Mouse (Mus musculus) heart, adult 2 months (tissue): ENCODE results near the gene Gm3435.
"Not testable (repeated sequence)": the region's sequence is repeated elsewhere in the genome, so short reads cannot be mapped to it uniquely, and the experiment has no call there.

Source experiments
- CTCF ChIP-seq: fragments of 200-600 bp; IDR thresholded peaks from 2 replicates; pipeline ENCODE4 v1.8.1; 2022; ENCODE audit warnings: antibody characterized with exemption, mild to moderate bottlenecking, moderate library complexity
- EP300 ChIP-seq: fragments of 200-500 bp; IDR thresholded peaks from 2 replicates; pipeline ENCODE4 v1.6.1; 2011; ENCODE audit warnings: low read depth, low read length, control low read depth; ENCODE audit not compliant: insufficient read depth
- POLR2A ChIP-seq: fragments of 200-500 bp; IDR thresholded peaks from 2 replicates; pipeline ENCODE4 v1.6.1; 2011; ENCODE audit warnings: mild to moderate bottlenecking, low read depth, low read length, control low read depth; ENCODE audit not compliant: insufficient read depth

DNA sequence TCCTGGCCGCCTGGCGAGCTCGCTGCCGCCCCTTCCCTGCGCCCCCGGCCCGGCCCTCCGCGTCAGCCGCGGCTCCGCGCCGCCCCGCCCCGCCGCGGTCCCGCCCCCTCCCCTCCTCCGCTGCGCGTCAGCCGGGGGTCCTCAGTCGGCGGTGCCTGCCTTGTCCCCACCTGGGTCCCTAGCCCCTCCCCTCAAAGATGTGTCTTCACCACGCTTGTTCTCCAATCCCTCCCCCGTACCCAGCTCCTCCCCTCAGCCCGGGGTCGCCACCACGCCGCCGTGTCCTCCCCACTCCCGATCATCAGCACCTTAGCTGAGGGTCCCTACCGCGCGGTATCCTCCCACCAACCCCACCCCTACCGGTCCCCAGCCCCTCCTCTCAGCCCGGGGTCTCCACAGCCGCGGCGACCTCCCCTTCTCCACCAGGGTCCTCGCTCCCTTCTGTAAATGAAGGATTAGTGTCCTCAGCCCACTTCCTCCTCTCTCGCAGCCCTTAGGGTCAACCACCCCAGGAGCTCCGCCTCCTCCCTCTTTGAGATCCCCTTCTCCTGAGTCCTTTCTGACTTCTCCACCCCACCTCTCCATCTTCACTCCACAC, 48.3 kb upstream of the Gm3435 start:
- TF ChIP-seq POLR2A, CTCF, EP300: not testable (repeated sequence)
